Mouse (Mus musculus): ENCODE measurements around the gene Uvrag. TPM values are rescaled to one million over a fixed set of nuclear protein-coding genes. Genes with fewer than 3 reads are reported as not detected.
A peak's percentile ranks its signal among the peaks of the same experiment; 100 is the strongest.

The Uvrag gene
- total and polyA plus RNA-seq, 3 experiments = 15.0 to 19.5 TPM; not detected in 1

DNA sequence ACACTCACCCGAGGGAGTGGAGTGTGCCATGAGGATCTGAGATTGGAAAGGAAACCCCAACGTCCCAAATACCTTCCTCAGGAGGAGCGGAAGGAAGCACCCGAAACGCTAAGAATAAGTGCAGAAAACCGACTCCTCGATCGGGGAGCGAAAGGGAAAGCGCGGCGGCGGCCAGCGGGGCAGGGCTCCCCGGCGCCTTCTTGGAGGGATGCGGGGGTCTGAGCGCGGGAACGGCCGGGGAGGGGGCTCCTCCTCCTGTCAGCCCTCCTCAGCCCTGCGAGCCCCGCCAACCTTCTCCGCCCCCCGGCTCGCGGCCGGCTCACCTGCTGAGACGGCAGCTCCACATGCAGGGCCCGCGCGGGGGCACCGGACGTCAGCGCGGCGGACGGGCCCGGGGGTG lies 430 bp downstream of the Uvrag start:
- peak overlapping the region; percentile 89 for H3K9ac ChIP-seq (ENCODE audit: control insufficient read depth, low read depth, low read length, poor library complexity, severe bottlenecking)
- peaks cover 0 to 2% of the 10 kb centered on the region in 2 experiments; a peak in 1 of 4 replicates for H3K4me1 ChIP-seq (ENCODE audit: control insufficient read depth in 1 of 2, insufficient read depth in 2 of 2, low read length in 2 of 2)
- peaks cover 0 to 3% of the 10 kb centered on the region in 2 experiments; a peak in 1 of 4 replicates for H3K36me3 ChIP-seq (ENCODE audit: control insufficient read depth in 1 of 2, insufficient read depth in 2 of 2, low read length in 2 of 2)
- peak overlapping the region; percentile 47 for H3K27ac ChIP-seq (ENCODE audit: control insufficient read depth, low read depth, low read length)
- DNase-seq (ENCODE audit: low read depth, low spot score) = peak; percentile 61
- peak overlapping the region; percentile 72 to 99 for H3K4me3 ChIP-seq (ENCODE audit: control insufficient read depth in 1 of 2, insufficient read depth in 1 of 2, low read depth in 2 of 2, low read length in 2 of 2)
- no peaks in the 10 kb centered on the region for H3K27me3 ChIP-seq (ENCODE audit: control insufficient read depth in 1 of 2, insufficient read depth in 2 of 2, low read length in 2 of 2)
- TF ChIP-seq USF2 (IDR thresholded peaks at IDR 0.05; ENCODE audit: borderline replicate concordance in 1 of 2, insufficient read depth in 1 of 2, low read depth in 1 of 2, low read length in 2 of 2) (no peak), RCOR1 (IDR thresholded peaks at IDR 0.05; ENCODE audit: low read depth, low read length) (no peak), CTCF (IDR thresholded peaks at IDR 0.05 in 2 of 3, conservative IDR thresholded peaks at IDR 0.05 in 1 of 3; ENCODE audit: control insufficient read depth in 1 of 3, insufficient read depth in 1 of 3, low read depth in 2 of 3, low read length in 3 of 3, poor library complexity in 1 of 3, severe bottlenecking in 1 of 3) (no peak), MYC (IDR thresholded peaks at IDR 0.05; ENCODE audit: low read depth, low read length) (no peak)
- no peaks in the 10 kb centered on the region for H3K9me3 ChIP-seq (replicated peaks; ENCODE audit: insufficient read depth, low read length)
- H3K79me2 ChIP-seq (ENCODE audit: control insufficient read depth, insufficient read depth, low read length, poor library complexity) = peaks cover 28% of the 10 kb centered on the region

DNA sequence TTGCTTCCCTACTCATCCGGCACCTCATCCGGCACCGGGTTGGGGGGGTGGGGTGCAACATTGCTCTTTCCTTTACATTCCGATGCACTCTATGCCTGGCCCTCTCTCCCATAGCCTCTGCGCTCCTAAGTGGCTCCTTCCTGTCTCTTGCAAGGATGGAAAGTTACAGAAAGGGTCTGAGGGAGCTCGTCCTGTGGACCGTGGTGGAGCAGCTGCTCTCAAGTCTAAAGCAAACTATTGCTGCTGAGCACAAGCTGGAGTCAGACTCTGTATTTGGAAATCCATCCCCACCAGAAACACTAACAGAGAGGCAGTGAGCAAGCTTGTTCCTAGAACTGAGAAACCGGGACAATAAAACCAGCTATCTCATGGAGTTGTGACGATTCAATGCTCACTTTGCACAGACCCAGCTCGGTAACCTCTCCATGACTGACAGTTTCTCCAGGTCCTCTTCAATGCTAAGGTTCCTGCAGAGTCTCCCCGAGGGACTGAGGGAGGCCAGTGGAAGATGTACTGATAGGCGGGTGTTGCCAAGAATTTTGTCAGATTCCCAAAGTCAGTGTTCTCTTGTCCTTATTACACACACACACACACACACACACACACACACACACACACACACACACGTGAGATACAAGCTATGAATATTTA lies 975 bp downstream of the Uvrag start:
- H3K4me3 ChIP-seq (ENCODE audit: control insufficient read depth in 1 of 2, insufficient read depth in 1 of 2, low read depth in 2 of 2, low read length in 2 of 2) = peak overlapping the region; percentile 72 to 99
- peak overlapping the region; percentile 47 for H3K27ac ChIP-seq (ENCODE audit: control insufficient read depth, low read depth, low read length)
- H3K79me2 ChIP-seq (ENCODE audit: control insufficient read depth, insufficient read depth, low read length, poor library complexity) = peaks cover 28% of the 10 kb centered on the region
- peaks cover 0 to 2% of the 10 kb centered on the region in 2 experiments; a peak in 1 of 4 replicates for H3K4me1 ChIP-seq (ENCODE audit: control insufficient read depth in 1 of 2, insufficient read depth in 2 of 2, low read length in 2 of 2)
- peak; percentile 70 for DNase-seq (ENCODE audit: low read depth, low spot score)
- peak overlapping the region; percentile 89 for H3K9ac ChIP-seq (ENCODE audit: control insufficient read depth, low read depth, low read length, poor library complexity, severe bottlenecking)
- H3K27me3 ChIP-seq (ENCODE audit: control insufficient read depth in 1 of 2, insufficient read depth in 2 of 2, low read length in 2 of 2) = no peaks in the 10 kb centered on the region
- TF ChIP-seq ZNF384 (IDR thresholded peaks at IDR 0.05; ENCODE audit: low read depth, low read length) (no peak), CHD2 (IDR thresholded peaks at IDR 0.05; ENCODE audit: low read length) (no peak), MAZ (IDR thresholded peaks at IDR 0.05; ENCODE audit: low read depth, low read length) (no peak), MAFK (IDR thresholded peaks at IDR 0.05; ENCODE audit: borderline replicate concordance, low read depth, low read length) (no peak), UBTF (IDR thresholded peaks at IDR 0.05; ENCODE audit: borderline replicate concordance, insufficient read depth, low read depth, low read length) (no peak), BHLHE40 (IDR thresholded peaks at IDR 0.05; ENCODE audit: borderline replicate concordance, low read depth, low read length) (no peak; the same call in 1 of the 2 replicates), TCF12 (IDR thresholded peaks at IDR 0.05; ENCODE audit: low read depth, low read length) (no peak), POLR2A (IDR thresholded peaks at IDR 0.05; ENCODE audit: control insufficient read depth in 1 of 2, insufficient read depth in 1 of 2, low read depth in 1 of 2, low read length in 2 of 2, poor library complexity in 1 of 2) (no peak), CHD1 (IDR thresholded peaks at IDR 0.05; ENCODE audit: low read depth, low read length) (no peak), ZC3H11A (IDR thresholded peaks at IDR 0.05; ENCODE audit: low read depth, low read length) (no peak), RAD21 (IDR thresholded peaks at IDR 0.05; ENCODE audit: low read depth, low read length) (no peak), HCFC1 (IDR thresholded peaks at IDR 0.05; ENCODE audit: low read depth, low read length) (no peak), RCOR1 (IDR thresholded peaks at IDR 0.05; ENCODE audit: low read depth, low read length) (no peak), MYC (IDR thresholded peaks at IDR 0.05; ENCODE audit: low read depth, low read length) (no peak), NELFE (IDR thresholded peaks at IDR 0.05; ENCODE audit: low read depth, low read length) (no peak), TAL1 (IDR thresholded peaks at IDR 0.05; ENCODE audit: low read length) (no peak), MEF2A (IDR thresholded peaks at IDR 0.05; ENCODE audit: extremely low read depth, insufficient replicate concordance, low read depth, low read length, poor library complexity, severe bottlenecking) (no peak), MYB (IDR thresholded peaks at IDR 0.05; ENCODE audit: low read depth, low read length) (no peak), SIN3A (IDR thresholded peaks at IDR 0.05; ENCODE audit: low read length) (no peak; the same call in 1 of the 2 replicates), TBP (IDR thresholded peaks at IDR 0.05; ENCODE audit: low read depth, low read length) (no peak)
- peaks cover 0 to 3% of the 10 kb centered on the region in 2 experiments; a peak in 1 of 4 replicates for H3K36me3 ChIP-seq (ENCODE audit: control insufficient read depth in 1 of 2, insufficient read depth in 2 of 2, low read length in 2 of 2)
- H3K9me3 ChIP-seq (replicated peaks; ENCODE audit: insufficient read depth, low read length) = no peaks in the 10 kb centered on the region
